Mouse (Mus musculus) ES-CJ7 (cell line): ENCODE data around the gene Epn3.

ENCODE experiments used
- DNase-seq: peaks from one replicate; pipeline ENCODE4 v3.0.0; 2011; ENCODE audit warnings: low read depth, low spot score

Epn3 gene

DNA sequence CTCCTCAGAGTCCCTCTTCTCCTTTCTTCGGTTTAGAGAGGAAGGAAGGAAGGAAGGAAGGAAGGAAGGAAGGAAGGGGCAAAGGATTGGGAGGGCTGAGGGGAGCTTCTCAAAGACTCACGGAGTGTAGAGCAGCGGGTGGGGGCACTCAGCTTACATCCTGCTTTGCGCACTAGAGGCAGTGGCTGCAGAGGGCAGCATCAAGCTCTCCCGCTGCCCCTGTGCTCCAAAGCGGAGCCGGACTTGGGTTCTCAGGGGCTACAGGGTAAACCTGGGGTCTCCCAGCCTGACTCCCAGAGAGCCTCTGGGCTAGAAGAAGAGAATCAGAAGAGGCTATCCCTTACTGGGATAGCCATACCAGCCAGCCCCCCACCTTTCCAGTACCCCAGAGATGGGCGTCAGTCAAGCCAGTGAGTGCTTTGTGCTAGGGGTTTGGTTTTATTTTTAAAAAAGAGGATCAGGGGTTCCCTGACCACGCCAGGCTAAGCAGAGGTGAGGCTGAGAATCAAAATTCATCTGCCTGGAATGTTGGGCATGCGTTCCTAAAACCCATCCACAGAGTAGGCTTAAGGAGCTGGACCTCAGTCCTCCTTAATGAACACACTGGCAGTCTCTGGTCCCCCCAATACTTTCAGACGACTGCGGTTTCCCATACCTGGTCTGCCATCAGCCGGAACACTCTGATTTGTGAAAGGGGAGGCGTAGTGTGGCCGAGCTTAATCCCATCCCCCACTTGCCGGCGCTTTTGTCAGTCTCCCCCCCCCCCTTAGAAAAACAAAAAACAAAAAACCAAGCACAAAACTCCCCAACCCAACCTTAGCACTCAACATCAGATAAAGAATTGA is 27.8 kb downstream of the Epn3 start:
- no peak for DNase-seq

- DNase-seq = no peak
Measured at GRCm38 (mm10) chr11:94470391-94470790, 29.4 kb downstream of the Epn3 start.

DNA sequence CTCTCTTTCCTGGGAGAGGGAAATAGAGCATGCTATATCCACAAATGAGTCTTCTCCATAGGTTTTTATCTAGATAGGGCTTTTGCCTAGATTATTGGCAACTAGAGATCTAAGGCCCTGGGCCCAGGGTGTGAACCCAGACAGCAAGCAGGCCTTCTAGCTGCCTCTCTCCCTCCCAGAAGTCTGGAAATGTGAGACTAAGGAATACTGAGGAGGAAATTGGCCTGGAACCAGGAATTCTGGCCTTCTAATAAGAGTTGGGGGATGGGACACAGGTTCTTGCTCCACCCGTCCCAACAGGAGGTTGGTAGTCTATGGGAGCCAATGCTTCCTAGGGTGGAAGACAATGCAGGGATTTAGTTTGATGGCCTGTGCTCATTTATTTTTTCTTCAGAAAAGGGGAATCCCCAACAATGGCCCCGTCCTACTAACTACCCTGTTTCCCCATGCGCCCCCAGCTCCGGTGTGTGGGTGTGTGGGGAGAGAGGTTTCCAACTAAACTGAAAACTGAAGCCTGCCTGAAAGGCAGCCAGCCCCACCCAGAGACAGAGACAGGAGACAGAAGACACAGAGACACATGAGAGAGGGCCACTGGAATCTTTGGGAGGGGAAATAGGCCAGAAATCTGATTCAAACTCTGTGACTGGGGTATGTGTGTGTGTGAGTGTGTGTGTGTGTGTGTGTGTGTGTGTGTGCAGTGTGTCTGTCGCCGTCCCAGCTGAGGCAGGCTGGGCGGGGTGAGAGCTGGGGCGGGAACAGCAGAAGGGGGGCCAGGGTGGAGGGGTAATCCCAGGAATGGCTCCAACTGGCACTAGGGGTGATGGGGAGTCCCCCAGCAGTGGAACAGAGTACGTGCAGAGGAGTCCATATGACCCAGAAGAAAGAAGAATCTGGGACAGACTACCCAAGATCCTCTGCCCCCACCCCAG is 30.4 kb downstream of the Epn3 start:
- DNase-seq = peak; percentile 25

- DNase-seq = peak; percentile 70
Measured at GRCm38 (mm10) chr11:94468582-94469064, 31.2 kb downstream of the Epn3 start.

DNA sequence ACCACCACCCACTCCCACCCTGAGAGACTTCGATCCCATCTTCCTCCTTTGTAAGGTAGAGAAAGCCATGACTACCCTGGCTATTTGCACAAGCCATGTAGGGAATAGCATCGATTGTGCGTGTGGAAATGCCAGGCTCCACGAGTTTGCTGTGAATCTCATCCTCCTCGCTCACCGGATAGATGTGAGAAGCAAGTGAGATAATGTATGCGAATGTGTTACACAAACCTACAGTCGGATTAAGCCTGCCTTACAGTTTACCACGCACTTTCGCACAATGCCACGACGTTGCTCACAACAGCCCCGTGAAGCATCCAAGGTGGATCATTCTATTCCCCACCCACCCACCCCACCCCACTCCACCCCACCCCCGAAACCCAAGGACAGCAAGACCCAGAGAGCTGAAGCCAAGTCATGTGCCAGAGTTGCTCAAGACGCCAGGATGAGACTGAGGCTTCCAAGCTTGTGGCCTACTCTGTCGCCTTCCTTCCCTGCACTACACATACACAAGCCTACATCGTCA is 33.4 kb downstream of the Epn3 start:
- DNase-seq = no peak

- DNase-seq = no peak
Measured at GRCm38 (mm10) chr11:94464170-94464569, 35.6 kb downstream of the Epn3 start.

GRCm38 (mm10) chr11:94461856-94462255 is 37.9 kb downstream of the Epn3 start:
- DNase-seq = no peak

DNA sequence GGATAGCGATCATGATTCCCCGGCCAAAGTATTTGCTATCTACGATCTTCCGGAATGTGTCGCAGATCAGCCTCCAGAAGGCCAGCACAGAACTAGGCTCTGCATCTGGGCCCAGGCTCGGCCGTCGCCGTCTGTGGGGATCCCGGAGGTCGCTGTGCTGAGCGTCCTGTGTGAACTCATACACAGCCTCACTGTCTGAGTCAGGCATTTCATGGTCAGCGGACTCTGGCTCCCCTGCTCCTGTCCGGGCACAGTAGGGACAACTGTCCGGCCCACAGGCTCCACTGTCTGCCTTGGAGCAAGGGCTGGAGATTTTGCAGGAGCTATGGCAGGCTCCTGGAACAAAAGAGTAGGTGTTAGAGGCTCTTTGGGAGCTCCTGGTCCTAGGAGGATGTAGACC is 42.8 kb downstream of the Epn3 start:
- no peak for DNase-seq

DNA sequence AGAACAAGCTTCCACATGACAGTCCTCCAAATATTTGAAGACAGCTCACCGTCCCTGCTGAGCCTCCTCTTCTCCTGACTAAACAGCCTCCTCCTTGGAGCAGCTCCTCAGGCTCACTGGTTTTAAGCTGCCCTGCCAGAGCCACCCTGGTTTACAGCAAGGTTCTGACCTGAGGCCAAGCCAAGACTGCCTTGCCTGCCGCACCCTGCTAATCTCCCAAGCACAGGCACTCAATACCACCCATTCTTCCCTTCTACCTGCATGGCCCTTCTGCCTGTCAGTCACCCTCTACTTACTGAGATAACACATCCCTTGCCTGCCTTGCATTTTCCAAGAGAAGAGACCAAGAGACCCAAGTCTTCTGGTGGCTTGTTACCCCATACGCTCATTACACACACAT is 43.4 kb downstream of the Epn3 start:
- no peak for DNase-seq

- DNase-seq = no peak
Measured at GRCm38 (mm10) chr11:94455161-94455820, 44.5 kb downstream of the Epn3 start.

DNA sequence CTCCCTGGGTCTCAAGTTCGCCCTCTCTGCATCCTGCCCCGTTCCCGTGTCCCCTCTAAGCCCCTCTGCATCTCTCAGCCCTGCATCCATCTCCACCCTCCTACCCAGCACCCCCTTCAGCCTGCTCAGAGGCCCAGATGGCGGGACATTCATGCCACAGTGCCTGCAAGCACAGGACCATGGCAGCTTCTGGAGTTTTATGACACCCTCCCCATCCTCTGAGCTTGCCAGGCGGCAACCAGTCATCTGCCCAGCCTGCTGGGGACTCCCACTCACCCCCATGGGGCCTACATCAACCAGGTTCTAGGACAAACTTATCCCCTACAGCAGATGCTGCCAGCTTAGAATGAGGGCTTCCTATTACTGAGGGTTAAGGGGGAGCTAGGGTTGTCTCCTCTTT is 45.0 kb downstream of the Epn3 start:
- DNase-seq = no peak

- DNase-seq = no peak
Measured at GRCm38 (mm10) chr11:94451091-94451773, 48.5 kb downstream of the Epn3 start.

GRCm38 (mm10) chr11:94449886-94450285 is 49.9 kb downstream of the Epn3 start:
- no peak for DNase-seq

GRCm38 (mm10) chr11:94449239-94449638 is 50.5 kb downstream of the Epn3 start:
- DNase-seq = no peak

GRCm38 (mm10) chr11:94447017-94447416 is 52.8 kb downstream of the Epn3 start:
- no peak for DNase-seq

DNA sequence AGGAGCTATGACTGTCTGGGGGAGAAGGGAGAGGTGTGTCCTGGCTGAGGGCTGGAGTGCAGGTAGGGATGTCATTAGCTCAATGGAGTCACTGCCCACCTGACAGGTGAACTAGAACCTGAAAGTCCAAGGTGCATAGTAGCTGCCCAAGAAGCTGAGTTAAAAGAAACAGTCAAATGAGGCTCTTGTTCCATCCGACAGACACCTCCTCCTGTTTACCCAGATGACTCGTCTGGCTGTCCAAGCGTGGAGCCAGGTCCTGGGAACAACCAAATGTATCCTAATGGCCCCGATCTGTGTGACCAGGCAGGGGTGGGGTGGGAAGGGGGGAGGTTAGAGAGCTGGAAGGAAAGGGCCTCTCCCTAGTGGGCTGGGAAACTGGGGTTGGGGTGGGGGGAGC is 54.5 kb downstream of the Epn3 start:
- DNase-seq = no peak

DNA sequence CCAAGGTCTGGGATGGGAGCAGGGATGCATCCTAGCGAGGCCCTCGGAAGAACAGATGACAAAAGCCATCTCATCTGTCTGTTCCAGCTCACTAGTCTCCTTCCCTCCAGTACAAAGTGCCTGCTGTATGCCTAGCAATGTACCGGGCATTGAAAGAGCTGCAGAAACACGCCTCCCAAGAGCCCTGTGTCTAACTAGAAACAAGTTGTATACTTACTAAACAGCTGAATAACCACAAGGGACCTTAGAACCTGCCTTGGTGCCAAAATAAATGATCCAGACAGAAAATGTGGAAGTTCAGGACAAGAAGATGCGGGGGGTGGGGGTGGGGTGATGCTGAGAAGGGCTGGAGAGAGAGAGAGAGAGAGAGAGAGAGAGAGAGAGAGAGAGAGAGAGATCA is 54.9 kb downstream of the Epn3 start:
- DNase-seq = no peak

GRCm38 (mm10) chr11:94441752-94442151 is 58.0 kb downstream of the Epn3 start:
- DNase-seq = no peak

- DNase-seq = no peak
Measured at GRCm38 (mm10) chr11:94441122-94441521, 58.7 kb downstream of the Epn3 start.

- no peak for DNase-seq
Measured at GRCm38 (mm10) chr11:94440421-94440820, 59.4 kb downstream of the Epn3 start.
